Mouse (Mus musculus): ENCODE measurements around the gene Alg1. TPM values are rescaled to one million over a fixed set of nuclear protein-coding genes. Genes with fewer than 3 reads are reported as not detected.

The Alg1 gene
- polyA plus RNA-seq, 1 experiment from 2014 or later: 38.4 TPM

DNA sequence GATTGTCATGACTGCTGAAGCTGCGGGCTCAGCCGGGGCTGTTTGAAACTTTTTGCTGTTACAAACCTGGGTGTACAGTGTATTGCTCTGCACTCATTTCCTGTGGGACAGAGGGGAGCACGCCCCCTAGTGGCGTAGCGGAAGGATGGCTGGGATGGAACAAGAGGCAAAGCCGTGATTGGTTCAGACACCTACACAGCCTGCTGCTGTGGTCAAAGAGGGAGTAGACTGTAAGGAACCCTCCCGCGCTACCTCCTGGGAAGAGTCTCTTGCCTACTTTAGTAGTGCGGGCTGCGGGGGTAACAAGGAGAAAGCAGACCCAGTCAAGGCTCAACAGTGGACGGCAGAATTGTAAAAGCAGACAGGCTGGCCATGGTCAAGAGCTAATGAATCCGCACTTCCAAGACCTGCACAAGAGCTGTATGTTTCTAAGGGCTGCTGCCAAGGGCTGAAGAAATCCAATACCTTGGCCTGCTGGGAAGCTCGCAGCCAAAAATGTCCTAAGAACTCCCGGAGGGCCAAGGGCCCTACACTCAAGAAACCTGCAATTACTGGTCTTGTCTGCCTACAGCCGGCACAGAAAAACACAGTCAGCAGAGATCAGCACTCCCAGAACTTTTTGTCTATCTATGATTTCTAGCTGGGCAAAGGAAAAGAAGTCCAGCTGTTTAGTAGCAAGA is 21.1 kb downstream of the Alg1 start:
- H3K27me3 ChIP-seq (ENCODE audit: control insufficient read depth, insufficient read depth, low read length): no peaks in the 10 kb centered on the region
- no peaks in the 10 kb centered on the region for H3K36me3 ChIP-seq (replicated peaks; ENCODE audit: control insufficient read depth, insufficient read depth)
- WGBS: 7% methylated on average over 15 of the region's 15 CpGs
- H3K4me3 ChIP-seq (replicated peaks; ENCODE audit: low read length): peak overlapping the region; percentile 54
- H3K4me1 ChIP-seq (replicated peaks; ENCODE audit: control insufficient read depth, insufficient read depth, low read length): peaks cover 5% of the 10 kb centered on the region; the same call in 1 of the 2 replicates
- H3K9me3 ChIP-seq (ENCODE audit: control insufficient read depth, low read length): no peaks in the 10 kb centered on the region
- peak overlapping the region; percentile 55; the same call in 1 of the 2 replicates for H3K9ac ChIP-seq
- ATAC-seq (ENCODE audit: low FRiP score) (peak; percentile 5; the same call in 1 of the 2 replicates), DNase-seq (ENCODE audit: low spot score) (peak; percentile 71)
- peak overlapping the region; percentile 88 for H3K4me2 ChIP-seq (replicated peaks)
- no peak overlapping the region for H3K27ac ChIP-seq

DNA sequence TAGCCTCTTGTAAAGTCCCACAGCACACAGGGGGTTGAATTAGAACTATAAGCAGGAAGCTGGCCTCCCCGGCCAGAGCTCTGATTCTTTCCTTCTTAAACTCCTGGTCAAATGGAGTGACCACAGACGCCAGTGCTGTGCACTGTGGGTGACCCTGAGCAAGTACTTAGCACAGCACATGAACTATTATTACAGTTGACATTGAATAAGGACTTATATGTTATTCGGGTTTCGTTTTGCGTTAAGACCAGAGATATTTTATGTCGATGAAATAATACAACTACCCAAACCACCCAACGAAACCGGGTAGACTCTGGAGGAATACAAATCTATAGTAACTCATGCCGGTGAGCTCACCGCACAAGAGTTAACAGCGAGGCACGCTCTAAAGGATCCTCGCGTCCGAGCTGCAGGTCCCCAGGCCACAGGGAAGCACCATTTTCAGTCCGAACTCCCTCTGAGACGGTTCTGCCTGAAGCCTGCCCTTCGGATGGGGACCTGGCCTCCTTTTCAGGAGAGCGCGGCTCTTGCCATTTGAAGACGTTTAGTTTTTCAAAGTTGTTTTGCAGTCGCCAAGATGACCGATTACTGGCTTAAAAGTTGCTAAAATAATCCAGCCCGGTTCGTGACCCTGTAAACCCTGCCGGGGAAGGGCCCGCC is 21.8 kb downstream of the Alg1 start:
- Histone ChIP-seq H3K36me3 (replicated peaks; ENCODE audit: control insufficient read depth, insufficient read depth) (no peaks in the 10 kb centered on the region), H3K4me3 (replicated peaks; ENCODE audit: low read length) (peak overlapping the region; percentile 54), H3K9me3 (ENCODE audit: control insufficient read depth, low read length) (no peaks in the 10 kb centered on the region), H3K4me1 (replicated peaks; ENCODE audit: control insufficient read depth, insufficient read depth, low read length) (peaks cover 5% of the 10 kb centered on the region; the same call in 1 of the 2 replicates), H3K4me2 (replicated peaks) (peak overlapping the region; percentile 88), H3K27me3 (ENCODE audit: control insufficient read depth, insufficient read depth, low read length) (no peaks in the 10 kb centered on the region), H3K27ac (peak overlapping the region; percentile 14; the same call in 1 of the 2 replicates), H3K9ac (peak overlapping the region; percentile 55)
- DNase-seq (ENCODE audit: low spot score) (peak; percentile 49), ATAC-seq (ENCODE audit: low FRiP score) (no peak)
- 2% methylated on average over 27 of the region's 27 CpGs for WGBS

DNA sequence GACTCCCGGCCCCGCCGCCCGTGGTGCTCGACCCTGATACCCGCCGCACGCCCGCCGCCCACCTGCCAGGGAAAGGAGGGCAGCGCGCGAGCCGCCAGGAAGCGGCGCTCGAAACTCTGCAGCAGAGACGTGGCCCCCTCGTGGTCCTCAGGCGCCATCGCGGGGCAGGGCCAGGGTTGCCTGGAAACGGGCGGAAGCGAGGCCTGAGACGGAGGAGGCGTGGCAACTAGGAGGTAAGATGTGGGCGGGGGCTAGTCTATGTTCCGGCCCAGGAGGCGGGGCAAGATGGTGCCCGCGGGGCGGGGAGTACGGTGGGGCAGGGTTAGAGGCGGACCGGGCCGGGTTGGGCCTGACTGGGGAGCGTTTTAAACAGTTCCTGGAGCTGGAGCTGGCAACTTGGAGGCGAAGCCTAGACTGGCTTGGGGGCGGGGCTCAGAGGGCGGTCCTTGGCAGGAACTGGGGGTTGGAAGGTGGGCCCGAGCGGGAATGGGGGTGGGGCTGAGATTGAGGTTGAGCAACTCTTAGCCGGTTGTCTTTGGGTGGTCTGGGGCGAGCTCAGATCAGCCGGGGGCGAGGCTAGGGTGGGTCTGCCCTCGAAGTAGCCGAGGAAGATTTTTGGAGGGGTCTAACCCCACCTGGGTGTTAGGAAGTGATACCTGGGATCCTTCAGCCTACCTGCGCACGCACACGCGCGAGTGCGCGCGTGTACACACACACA is 22.5 kb downstream of the Alg1 start, which contains the start of gene Eef2kmt:
TSS of gene Eef2kmt (minus strand) at position 205 of the 718 bp plus-strand sequence.
- Histone ChIP-seq H3K4me2 (replicated peaks) (peak within 1 kb of the TSS; percentile 88), H3K36me3 (replicated peaks; ENCODE audit: control insufficient read depth, insufficient read depth) (no peaks in the 10 kb centered on the region), H3K27ac (peak within 1 kb of the TSS; percentile 27; the same call in 1 of the 2 replicates), H3K4me3 (replicated peaks; ENCODE audit: low read length) (peak within 1 kb of the TSS; percentile 54), H3K9me3 (ENCODE audit: control insufficient read depth, low read length) (no peaks in the 10 kb centered on the region), H3K27me3 (ENCODE audit: control insufficient read depth, insufficient read depth, low read length) (no peaks in the 10 kb centered on the region), H3K9ac (peak within 1 kb of the TSS; percentile 55), H3K4me1 (replicated peaks; ENCODE audit: control insufficient read depth, insufficient read depth, low read length) (peaks cover 5% of the 10 kb centered on the region; the same call in 1 of the 2 replicates)
- DNase-seq (ENCODE audit: low spot score) (peak; percentile 97), ATAC-seq (ENCODE audit: low FRiP score) (peak; percentile 98)
- WGBS: 1% methylated on average over 57 of the region's 57 CpGs

DNA sequence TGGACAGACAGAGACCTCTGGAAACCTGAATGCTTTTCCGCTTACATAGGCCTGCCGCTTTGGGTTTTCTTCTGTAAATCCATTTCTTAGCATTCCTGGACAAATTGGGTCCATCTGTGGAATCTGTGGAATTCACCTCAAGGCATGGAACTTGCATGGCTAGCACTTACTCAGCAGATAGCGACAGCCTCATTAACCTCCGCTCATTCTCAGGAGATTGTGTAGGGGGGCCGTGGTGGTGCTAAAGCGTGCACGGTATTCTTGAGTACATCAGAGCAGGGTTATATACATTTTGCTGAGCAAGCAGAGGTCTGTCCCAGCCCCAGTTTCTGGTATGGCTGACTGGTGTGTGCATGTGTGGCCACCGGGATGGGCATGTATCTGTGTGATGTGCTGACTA is 29.7 kb downstream of the Alg1 start:
- Histone ChIP-seq H3K27ac (no peak overlapping the region), H3K9ac (no peak overlapping the region), H3K36me3 (replicated peaks; ENCODE audit: control insufficient read depth, insufficient read depth) (no peaks in the 10 kb centered on the region), H3K4me3 (replicated peaks; ENCODE audit: low read length) (no peak overlapping the region), H3K9me3 (ENCODE audit: control insufficient read depth, low read length) (peaks cover 13% of the 10 kb centered on the region), H3K4me2 (replicated peaks) (no peak overlapping the region), H3K27me3 (ENCODE audit: control insufficient read depth, insufficient read depth, low read length) (no peaks in the 10 kb centered on the region), H3K4me1 (replicated peaks; ENCODE audit: control insufficient read depth, insufficient read depth, low read length) (no peaks in the 10 kb centered on the region)
- 79% methylated on average over 8 of the region's 8 CpGs for WGBS
- no peak for DNase-seq (ENCODE audit: low spot score)
- ATAC-seq (ENCODE audit: low FRiP score): no peak

DNA sequence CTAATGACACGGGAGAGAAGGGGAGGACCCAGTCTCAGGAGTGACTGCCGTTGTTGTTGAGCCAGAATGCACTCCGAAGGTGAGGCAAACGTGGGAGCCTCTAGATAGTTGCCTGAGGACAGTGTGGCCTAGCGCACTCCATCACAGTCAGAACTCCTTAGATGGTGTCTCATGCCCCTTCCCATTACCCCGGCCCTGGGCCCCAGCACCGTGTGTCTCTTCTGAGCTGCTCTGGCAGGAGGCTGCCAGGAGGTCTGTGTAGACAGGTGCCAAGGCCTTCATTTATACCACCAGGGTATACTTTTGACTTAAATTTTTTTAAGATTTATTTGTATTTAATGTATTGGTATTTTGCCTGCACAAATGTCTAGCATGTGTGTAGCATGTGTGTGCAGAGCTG is 30.5 kb downstream of the Alg1 start:
- Histone ChIP-seq H3K4me3 (replicated peaks; ENCODE audit: low read length) (no peak overlapping the region), H3K27ac (no peak overlapping the region), H3K4me2 (replicated peaks) (no peak overlapping the region), H3K27me3 (ENCODE audit: control insufficient read depth, insufficient read depth, low read length) (no peaks in the 10 kb centered on the region), H3K9me3 (ENCODE audit: control insufficient read depth, low read length) (peaks cover 13% of the 10 kb centered on the region), H3K4me1 (replicated peaks; ENCODE audit: control insufficient read depth, insufficient read depth, low read length) (no peaks in the 10 kb centered on the region), H3K9ac (no peak overlapping the region), H3K36me3 (replicated peaks; ENCODE audit: control insufficient read depth, insufficient read depth) (no peaks in the 10 kb centered on the region)
- ATAC-seq (ENCODE audit: low FRiP score): no peak
- no peak for DNase-seq (ENCODE audit: low spot score)
- WGBS: 87% methylated on average over 7 of the region's 7 CpGs

DNA sequence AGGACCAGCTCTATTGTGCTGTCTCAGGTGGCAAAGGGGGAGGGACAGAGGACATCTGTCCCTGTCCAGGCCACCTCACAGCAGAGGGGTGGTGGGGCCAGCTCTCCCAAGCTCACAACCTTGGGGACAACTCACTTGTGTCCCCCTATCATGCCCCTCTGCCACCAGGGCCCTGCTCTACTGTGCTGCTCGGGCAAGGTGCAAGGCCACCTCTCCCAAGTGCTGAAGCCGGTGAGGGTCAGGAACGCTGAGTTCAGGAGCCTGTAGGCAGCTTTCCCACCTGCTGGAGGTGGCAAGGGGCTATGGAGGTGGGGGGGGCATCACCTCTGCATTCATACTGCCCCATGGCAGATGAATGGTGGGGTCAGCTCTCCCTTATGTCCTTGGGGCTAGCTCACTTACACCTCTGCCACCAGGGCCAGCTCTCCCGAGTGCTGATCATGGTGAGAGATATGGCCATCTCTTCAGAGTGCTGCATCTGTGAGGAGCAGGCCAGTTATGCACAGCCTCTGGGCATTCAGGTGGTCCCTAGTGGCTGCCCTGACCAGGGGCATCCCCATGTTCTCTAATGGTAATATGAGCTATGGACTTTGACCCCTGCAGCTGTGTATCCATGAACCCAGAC is 38.1 kb downstream of the Alg1 start:
- H3K36me3 ChIP-seq (replicated peaks; ENCODE audit: control insufficient read depth, insufficient read depth): no peaks in the 10 kb centered on the region
- no peak for ATAC-seq (ENCODE audit: low FRiP score)
- peaks cover under 1% of the 10 kb centered on the region for H3K9me3 ChIP-seq (ENCODE audit: control insufficient read depth, low read length)
- no peaks in the 10 kb centered on the region for H3K27me3 ChIP-seq (ENCODE audit: control insufficient read depth, insufficient read depth, low read length)
- DNase-seq (ENCODE audit: low spot score): no peak
- no peaks in the 10 kb centered on the region for H3K4me1 ChIP-seq (replicated peaks; ENCODE audit: control insufficient read depth, insufficient read depth, low read length)
- 84% methylated on average over 4 of the region's 4 CpGs for WGBS
- no peak overlapping the region for H3K27ac ChIP-seq
- H3K4me3 ChIP-seq (replicated peaks; ENCODE audit: low read length): no peak overlapping the region
- no peak overlapping the region for H3K9ac ChIP-seq
- H3K4me2 ChIP-seq (replicated peaks): no peak overlapping the region

DNA sequence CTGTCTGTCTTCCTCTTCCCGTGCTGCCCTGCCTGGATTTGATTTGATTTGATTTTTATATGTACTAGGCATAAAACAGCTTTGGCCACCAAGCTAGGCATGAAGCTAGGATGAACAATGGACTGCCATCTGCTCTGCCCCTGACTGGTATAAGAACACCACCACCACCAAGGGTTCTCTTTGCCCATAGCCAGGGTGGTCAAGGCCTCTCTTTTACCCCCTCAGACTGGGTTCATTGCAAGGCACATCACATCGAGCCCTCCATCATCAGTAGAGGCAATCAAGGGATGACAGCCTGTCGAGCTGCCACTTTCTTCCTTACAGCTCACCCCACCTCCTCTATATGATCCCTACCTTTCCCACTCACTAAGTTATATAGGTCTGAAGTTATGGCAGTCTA is 39.0 kb downstream of the Alg1 start:
- 85% methylated on average over 3 of the region's 3 CpGs for WGBS
- DNase-seq (ENCODE audit: low spot score): no peak
- Histone ChIP-seq H3K27me3 (ENCODE audit: control insufficient read depth, insufficient read depth, low read length) (no peaks in the 10 kb centered on the region), H3K9me3 (ENCODE audit: control insufficient read depth, low read length) (no peaks in the 10 kb centered on the region), H3K27ac (no peak overlapping the region), H3K36me3 (replicated peaks; ENCODE audit: control insufficient read depth, insufficient read depth) (no peaks in the 10 kb centered on the region), H3K9ac (no peak overlapping the region), H3K4me2 (replicated peaks) (no peak overlapping the region), H3K4me1 (replicated peaks; ENCODE audit: control insufficient read depth, insufficient read depth, low read length) (no peaks in the 10 kb centered on the region), H3K4me3 (replicated peaks; ENCODE audit: low read length) (no peak overlapping the region)
- no peak for ATAC-seq (ENCODE audit: low FRiP score)

DNA sequence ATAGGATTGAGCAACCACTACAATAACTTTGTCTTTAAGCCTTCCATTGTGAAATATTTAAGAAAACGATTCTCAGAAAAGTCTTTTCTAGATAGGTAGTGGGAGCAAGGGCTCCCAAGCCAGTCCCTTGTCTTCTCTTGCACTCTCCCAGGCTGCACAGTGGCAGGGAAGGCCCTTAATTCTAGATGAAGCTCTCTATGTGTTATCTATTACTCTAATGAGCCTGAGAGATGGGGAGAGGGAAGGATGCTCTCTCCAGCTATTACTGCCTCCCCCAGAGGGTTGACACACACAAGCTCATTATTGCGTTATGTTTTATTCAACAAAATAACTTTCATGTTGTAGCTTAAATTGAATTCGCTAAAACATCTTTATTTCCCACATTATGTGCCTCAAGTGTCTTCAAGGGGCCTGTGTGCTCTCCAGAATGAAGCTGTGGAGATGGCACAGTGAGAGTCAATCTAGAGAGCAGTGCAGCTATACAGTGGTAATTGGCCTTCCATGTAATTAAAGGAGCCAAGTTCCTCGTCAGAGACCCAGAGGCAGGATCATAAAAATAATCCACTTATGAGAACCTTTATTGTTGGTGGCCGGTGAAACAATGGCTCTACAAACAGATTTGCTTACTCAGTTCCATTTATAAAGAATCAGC is 46.3 kb downstream of the Alg1 start:
- 74% methylated on average over 5 of the region's 5 CpGs for WGBS

More for the DNA sequence above, 46.3 kb downstream of the Alg1 start:
- H3K9me3 ChIP-seq (ENCODE audit: control insufficient read depth, low read length): no peaks in the 10 kb centered on the region
- no peak overlapping the region for H3K4me3 ChIP-seq (replicated peaks; ENCODE audit: low read length)
- peak overlapping the region; percentile 51; the same call in 1 of the 2 replicates for H3K27ac ChIP-seq
- H3K9ac ChIP-seq: no peak overlapping the region
- H3K4me2 ChIP-seq (replicated peaks): no peak overlapping the region
- no peak for DNase-seq (ENCODE audit: low spot score)
- no peak; the same call in 1 of the 2 replicates for ATAC-seq (ENCODE audit: low FRiP score)
- no peaks in the 10 kb centered on the region for H3K36me3 ChIP-seq (replicated peaks; ENCODE audit: control insufficient read depth, insufficient read depth)
- H3K4me1 ChIP-seq (replicated peaks; ENCODE audit: control insufficient read depth, insufficient read depth, low read length): no peaks in the 10 kb centered on the region
- H3K27me3 ChIP-seq (ENCODE audit: control insufficient read depth, insufficient read depth, low read length): no peaks in the 10 kb centered on the region

All from hindbrain, embryonic 14.5 days (tissue).